Mouse (Mus musculus) yolk sac, embryonic 10.5 days (tissue): ENCODE data around the gene Ccdc170.

ENCODE experiments used
- DNase-seq: peaks from one replicate; pipeline ENCODE4 v3.0.0-alpha.2; 2017; ENCODE audit warnings: low spot score

Gene Ccdc170

DNA sequence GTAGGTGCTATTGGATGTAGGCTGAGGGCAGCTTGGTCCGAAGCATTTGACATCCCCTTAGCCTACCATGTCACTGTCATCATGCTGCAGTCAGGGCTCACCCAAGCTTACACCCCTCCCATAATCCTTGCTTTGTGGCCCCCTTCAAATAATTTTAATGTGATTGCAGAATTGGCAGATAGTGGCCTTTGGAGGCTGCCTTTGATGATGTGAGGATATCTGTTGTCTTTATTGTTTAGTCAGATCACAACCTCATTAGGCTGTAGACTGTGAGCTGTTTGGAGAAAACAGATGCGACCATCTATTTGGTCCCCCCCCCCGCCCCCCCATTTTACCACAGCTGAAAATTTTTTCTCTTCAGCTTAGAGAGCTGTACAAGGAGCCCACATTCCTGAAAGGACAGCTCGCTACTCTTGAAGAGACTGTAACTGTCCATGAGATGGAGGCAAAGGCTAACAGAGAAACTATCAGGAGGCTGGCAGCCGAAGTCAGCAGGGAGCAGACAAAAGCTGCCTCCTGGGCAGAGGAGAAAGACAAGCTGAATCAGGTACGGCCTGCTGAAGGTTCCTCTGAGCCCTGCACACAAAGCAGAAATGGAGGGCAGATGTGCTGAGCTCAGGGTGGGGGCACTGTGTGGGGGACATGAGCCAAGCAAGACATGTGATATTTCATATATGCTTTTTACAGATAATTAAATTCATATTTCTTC is 38.2 kb downstream of the Ccdc170 start:
- DNase-seq = no peak

DNA sequence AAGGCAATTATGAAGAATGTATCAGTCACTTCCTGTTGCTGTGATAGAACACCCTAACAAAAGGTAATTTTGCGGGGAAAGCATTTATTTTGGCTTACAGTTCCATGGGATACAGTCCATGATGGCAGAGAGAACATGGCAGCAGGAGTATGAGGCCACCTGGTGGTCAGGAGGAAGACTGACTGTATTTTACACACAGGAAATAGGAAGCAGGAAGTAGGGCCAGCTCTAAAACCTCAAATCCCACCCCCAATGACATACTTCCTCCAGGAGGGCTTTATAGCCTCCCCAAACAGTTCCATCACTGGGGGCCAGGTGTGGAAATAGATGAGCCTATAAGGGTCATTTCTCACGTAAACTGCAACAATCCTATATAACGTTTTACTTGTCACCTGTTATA is 39.8 kb downstream of the Ccdc170 start:
- no peak for DNase-seq

DNA sequence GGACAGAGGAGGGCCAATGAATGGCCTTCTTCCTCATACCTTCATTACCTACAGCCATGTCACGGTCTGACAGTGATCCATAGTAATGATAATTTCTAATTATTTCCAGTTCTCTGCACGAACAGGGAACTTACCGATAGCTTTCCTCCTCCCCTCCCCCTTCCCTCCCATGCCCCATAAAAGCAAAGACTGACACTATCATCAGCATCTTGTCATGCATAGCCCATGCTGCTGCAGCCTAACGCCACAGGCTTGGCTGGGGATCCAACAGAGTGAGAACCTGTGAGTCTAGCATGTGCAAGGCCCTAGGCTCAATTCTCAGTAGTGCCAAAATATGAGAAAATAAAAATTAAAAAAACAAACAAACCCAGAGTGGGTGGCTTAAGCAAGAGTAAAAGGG is 40.8 kb downstream of the Ccdc170 start:
- DNase-seq = no peak

DNA sequence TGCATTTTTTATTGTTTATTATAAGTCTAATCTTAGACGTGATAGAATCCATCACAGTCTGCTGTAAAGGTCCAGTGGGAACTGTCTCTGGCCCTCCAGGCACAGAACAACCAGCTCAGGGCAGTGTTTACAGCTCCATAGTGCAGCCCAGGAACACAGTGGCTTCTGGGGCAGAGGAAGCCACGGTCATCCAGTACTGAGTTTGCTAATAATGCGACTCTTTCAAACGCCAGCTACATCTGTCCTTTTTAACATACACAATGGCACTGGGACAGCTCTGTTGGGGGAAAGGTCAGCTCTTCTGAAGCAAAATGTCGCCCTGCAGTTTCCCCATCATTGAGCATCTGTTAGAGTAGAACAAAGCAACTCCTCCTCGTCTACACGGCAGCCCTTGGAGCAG is 45.7 kb downstream of the Ccdc170 start:
- no peak for DNase-seq

DNA sequence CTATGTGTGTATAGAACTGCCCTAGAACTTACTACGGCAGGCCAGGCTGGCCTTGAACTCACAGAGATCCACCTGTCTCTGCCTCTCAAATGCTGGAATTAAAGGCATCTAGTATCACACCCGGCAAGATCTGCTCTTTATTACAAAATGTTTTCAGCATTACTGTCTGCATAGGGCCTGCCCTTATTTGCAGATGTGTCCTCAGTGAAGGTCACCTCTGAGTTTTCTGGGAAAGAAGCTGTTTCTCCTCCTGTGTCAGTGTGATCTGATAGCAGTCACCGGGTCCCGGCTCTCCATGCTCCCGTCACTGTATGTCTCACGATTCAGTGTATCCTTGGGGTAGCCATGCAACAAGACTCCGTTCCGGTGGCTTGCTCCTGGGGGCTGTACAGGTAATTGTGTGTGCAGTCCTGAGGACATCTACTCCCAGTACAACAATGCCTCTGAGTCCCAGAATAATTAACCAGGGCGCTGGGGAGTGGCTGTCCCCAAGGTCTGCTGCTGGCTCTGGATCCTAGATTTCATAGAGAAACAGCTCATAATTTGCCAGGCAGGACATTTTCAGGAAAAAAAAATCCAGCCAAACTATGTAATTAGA is 48.4 kb downstream of the Ccdc170 start:
- DNase-seq = peak; percentile 68

DNA sequence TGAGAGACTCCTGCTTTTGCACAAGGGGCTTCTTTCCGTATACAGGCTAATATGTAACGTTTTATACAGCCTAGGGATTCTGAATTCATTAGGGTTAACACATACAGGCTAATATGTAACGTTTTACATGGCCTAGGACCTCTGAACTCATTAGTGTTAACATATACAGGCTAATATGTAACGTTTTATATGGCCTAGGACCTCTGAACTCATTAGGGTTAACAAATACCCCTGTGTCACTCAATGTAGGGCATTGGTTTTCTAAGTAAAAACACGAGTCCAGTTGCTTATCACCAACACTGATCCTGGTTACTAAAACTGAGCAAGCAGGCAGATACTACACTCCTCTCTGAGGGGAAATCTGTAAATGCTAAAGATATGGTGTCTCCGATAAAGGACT is 49.6 kb downstream of the Ccdc170 start:
- no peak for DNase-seq

DNA sequence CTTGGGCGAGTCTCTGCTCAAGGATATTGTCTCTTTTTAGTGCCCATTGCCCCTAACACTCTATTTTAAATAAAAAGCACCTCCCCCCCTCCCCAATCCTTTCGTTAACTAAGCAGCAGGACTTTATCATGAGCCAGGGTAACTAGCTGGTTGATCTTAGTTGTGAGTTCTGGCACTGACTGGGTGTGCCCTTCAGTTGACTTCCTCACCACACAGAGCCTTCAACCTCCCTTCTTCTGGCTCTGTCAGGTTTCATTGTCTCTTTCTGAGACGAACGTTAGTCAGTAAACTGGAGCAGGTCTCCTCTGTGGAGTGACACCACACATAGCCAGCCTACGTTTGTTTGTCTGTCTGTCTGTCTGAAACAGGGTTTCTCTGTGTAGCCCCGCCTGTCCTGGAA is 50.4 kb downstream of the Ccdc170 start:
- no peak for DNase-seq

DNA sequence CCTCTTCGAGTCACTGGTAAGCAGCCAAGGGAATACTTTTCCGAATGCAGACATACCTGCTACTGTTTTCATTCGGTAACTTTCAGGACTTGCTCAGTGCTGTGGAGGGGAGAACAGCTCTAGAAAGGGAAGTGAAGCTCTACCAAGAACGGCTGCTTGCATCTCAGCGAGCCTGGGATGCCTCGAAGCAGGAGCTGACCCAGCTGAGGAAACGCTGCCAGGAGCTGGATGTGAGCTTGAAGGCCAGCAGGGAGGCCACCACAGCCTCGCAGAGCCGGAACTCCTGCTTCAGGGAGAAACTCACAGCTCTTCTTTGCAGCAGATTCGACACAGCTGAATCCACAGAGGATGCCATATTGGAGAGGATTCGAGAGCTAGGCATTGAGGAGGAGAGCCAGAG is 51.6 kb downstream of the Ccdc170 start:
- DNase-seq = no peak

DNA sequence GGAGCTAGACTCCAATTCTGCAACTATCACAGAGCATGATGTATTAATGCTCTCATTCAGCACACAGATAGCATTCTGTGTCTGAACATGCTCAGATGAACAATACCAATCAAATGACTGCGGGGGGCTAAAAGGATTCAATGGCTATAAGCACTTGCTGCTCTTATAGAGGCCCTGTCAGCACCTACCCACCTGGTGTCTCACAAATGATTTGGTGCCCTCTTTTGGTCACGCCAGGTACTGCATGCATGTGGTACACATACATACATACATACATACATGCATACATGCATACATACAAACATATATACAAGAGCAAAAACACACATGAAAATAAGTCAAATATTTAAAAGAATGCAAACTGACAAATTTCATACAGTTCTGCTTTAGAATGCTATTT is 63.2 kb downstream of the Ccdc170 start:
- DNase-seq = no peak

DNA sequence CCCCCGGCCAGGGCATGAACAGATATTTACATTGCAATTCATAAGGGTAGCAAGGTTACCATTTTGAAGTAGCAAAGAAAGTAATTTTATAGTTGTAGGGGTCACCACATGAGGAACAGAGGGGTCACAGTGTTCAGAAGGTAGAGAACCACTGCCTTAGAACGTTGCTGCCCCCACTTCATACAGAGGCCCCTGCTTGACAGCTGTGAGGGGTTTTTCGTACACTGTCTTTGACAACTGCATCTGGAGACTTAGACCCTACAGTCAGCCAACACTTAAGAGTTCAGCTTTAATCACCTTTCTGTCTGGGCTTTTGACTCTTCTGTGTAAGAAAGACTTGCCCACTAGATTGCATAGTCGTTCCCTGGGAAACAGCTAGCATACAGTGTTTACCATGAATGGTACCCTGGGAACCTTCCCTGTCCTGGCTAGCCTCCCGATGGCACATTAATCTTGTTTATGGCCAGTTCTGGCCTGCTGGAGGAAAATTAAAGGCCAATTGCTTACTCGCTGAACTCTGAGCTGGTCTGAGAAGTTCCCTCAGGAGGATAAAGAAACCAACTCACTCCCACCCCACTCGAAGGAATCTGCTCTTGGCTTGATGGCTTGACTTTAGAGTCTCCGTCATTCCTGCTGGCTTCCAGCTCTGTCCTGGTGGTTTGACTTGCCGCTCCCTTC is 71.3 kb downstream of the Ccdc170 start:
- DNase-seq = peak; percentile 8

DNA sequence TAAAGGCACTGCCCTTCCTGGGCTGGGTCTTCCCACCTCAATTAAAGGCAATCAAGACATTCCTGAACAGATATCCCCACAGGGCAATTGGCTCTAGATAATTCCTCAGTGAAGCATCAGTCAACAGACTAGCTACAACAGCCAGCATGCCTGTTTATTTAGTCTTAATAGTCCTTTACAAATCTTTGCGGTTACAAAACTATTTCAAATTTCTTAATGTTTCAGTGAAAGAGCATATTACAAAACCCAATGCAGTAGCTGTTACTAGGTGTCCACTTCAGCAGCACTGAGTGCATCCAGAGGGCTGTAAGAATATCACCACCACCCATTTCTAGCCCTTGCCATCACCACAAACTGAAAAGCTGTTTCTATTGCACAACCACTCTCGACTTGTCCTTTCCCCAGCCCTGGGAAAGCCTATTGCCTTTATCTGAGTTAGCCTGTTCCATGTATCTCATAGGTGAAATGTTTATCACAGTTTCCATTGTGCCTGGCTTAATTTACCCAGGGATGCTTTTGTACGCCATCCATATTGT is 74.6 kb downstream of the Ccdc170 start:
- DNase-seq = no peak

DNA sequence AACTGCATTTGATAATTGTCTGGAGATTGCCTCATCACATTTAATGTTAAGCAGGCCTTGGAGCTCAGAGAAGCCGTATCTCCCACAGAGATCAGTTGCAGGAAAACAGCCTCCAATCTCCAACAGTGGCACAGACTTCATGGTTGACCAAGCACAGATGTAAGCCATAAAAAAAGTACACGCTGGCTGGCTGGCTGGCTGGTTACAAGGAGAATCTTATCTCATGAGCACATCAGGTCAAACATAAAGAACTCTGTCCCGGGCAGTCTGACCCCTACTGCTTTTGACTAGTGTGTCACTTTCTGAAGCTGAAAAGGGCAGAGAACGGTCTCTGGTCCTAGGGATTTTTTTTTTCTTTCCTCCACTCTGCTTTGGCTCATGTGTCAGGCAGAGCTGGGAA is 76.8 kb downstream of the Ccdc170 start:
- peak; percentile 21 for DNase-seq

DNA sequence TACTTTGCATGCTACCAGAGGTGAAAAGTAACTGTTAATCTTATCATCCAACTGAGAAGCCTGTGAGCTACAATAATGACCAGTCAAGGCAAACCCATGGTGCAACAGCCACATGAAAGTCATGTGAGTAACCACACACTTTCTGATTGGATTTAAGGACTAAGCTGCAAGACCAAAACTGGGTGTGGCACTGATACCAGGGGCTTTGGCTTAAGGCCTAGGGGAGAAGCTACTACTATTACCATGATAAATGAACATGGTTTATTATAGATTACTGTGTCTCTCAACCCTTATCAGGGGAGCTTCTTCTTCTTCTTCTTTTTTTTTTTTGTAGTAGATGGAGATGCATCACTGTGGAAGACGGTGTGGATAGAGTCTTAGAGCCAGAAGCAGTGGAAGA is 82.8 kb downstream of the Ccdc170 start:
- DNase-seq = no peak

DNA sequence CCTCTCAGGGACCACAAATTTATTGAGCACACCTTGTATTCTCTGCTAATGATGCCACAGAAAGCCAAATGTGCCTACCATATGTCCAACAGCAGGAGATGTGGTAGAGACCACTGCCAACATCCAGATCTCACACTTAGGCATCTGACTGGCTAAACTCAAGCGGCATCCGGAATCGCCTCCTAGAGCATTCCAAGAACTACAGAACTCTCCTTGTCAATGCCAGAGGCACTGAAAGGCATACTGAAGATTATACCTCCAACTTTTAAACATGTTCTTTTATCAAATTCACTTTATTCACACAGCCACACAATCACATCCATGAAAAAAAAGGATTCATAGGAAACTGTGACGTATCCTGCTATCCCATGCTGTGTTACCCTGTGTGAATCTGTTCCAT is 88.5 kb downstream of the Ccdc170 start:
- DNase-seq = no peak

DNA sequence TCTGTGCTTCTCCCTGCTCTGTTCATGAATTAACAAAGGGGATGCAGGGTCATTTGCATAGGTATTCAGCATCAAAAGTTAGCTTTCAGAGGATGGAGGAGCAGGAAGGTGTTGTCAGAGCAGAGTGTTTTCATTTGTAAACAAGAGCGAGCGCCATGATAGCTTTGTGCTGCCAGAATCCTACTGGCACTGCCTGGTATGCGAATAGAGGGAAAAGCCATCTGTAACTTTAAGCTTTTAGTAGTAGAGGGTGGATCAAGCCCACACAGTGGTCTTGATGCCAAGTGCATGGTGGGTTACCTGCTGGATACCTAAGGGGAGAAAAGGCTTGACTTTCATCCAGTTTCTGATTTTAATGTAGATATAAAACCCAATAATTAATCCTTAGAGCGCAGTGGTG is 89.0 kb downstream of the Ccdc170 start:
- DNase-seq = no peak

DNA sequence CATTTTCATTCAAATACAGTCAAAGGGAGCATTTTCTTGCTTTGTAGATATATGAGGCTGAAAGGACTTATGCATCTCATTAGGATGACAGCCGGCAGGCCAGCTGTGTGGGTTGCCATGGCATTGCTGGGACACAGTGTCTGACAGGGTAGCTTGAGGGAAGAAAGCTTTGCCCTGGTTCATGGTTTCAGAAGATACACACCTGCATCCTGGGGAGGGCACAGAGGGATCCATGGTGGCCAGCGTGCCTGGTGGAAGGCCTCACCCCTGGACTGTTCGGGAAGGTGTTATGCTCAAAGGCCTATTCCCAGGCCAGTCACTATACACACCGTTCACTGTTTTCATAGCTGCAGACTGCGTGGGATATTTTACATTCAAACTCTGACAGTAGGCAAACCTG is 99.6 kb downstream of the Ccdc170 start:
- no peak for DNase-seq

DNA sequence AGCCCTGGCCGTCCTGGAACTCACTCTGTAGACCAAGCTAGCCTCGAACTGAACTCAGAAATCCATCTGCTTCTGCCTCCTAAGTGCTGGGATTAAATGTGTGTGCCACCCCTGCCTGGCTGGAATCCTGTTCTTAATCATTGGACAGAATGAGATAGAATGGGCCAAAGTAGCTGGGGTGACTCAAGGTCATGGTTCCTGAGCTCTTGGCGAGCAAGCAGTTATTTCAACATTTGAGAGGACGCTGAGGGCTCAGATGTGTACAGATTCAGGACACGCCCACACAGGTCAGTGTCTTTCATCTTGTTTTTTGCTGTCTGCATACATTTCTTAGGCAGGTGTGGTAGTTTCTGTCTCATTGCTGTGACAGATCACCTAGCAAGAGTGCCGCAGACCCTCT is 104.4 kb downstream of the Ccdc170 start:
- no peak for DNase-seq

DNA sequence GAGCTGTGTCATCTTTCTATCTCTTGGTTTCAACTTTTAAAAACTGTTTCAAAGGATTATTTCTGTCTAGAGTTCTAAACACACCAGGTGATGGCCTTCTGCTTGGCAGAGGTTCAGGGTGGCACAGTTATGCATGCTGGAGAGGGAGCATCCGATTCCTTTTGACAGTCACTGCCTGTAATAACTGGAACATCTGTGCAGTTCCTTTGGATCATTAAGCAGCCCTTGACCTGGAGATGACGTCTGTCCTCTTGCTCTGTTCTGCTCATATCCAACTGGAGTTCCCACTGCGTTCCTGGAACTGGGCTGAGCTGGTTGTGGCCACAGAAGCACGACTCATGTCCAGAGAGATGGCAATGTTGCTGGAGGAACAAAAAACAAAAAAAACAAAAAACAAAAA is 107.3 kb downstream of the Ccdc170 start:
- DNase-seq = no peak

DNA sequence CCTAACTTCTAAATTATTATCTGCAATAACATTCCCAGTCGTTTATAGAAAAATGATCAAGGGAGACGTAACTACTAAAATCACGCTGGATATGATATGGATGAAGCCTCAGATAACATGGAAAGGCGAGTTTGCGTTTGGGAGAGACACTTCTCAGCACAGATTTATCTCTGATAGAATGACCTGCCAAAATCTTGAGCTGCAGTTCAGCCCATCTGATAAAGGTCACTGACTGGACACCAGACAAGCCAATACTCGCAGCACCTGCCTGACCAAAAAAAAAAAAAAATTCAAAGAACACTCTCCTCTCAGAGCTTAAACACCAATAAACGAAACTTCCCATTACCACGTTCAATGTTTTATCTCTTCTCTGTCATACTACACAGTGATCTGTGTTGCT is 108.7 kb downstream of the Ccdc170 start:
- no peak for DNase-seq

DNA sequence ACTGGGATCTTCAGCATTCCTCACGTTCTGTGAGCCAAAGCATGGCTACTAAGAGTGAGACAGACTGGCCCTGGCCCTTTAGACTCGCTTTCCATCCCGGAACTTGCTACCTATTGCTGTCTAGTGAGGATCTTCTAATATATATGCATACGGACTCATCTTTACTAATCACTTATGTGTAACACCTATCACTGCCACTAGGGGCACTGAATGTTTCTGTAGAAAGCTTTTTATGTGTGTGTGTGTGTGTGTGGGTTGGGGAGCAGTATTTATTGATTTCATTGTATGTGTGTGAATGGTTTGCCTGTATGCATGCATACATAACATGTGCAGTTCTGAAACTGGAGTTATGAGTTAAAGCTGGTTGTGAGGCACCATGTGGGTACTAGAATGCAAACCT is 111.5 kb downstream of the Ccdc170 start:
- no peak for DNase-seq

DNA sequence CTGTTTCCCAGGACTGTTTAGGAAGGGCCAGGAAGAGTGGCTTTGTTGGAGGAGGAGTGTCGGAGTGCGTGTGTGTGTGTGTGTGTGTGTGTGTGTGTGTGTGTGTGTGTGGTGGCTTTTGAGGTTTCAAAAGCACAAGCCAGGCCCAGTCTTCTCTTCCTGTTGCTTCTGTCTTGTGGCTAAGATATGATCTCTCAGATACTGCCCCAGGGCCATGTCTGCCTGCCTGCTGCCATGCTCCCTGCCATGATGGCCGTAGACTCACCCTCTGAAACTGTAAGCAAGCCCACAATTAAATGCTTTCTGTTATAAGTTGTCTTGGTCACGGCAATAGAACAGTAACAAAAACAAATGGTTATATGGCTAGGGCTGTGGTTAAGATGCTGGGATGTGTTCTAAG is 114.9 kb downstream of the Ccdc170 start:
- DNase-seq = no peak

DNA sequence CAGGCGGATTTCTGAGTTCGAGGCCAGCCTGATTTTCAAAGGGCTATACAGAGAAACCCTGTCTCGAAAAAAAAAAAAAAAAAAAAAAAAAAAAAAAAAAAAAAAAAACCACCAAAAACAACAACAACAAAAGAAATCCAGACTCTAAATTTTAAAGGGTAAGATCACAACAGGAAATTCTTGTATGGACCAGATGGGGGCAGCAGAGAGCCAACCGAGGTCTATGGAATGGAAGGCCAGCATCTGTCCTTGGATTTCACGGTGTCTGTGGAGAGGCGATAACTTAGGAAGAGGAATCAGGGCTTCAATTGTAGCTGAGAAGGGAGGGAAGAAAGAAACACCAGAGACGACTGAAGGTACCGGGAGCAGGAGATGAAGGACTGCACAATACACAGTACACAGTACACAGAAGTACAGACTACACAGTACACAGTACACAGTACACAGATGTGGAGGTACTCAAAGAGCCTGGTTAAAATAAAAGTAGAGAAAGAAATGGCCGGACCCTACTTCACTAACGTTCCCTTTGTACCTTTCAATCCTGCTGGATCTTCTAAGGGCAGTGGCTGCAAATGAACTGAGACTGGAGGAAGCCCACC is 116.0 kb downstream of the Ccdc170 start:
- DNase-seq = no peak

DNA sequence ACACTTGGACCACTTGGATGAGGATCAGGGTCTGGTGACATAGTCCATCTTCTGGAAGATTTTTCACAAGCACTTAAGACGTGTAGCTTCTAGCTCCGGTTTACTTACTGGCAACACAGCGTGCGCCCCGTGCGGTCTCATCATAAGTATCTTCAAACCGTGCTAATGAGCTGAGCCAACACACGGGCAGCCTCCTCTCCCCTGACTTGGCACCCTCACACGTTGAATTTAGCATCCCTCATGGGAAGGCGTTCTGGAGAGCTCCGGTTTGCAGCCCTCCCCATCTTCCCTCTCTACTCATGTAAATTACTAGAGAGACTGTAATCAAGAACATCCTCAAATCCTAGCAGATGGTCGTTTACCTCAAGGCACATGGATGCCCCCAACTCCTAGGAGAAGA is 116.6 kb downstream of the Ccdc170 start:
- no peak for DNase-seq
